Mouse (Mus musculus) thymus, adult 18-20 months (tissue): ENCODE data around the gene Lzts2.
"Not testable (repeated sequence)": the region's sequence is repeated elsewhere in the genome, so short reads cannot be mapped to it uniquely, and the experiment has no call there.

Experiments used
- DNase-seq, 2 experiments: peaks; one replicate each; pipeline ENCODE4 v3.0.0; 2022; ENCODE audit warnings: mixed read lengths in 2 of 2

The Lzts2 gene

GRCm38 (mm10) chr19:45026958-45027670, 12.9 kb downstream of the Lzts2 start:
- no peak for DNase-seq

DNA sequence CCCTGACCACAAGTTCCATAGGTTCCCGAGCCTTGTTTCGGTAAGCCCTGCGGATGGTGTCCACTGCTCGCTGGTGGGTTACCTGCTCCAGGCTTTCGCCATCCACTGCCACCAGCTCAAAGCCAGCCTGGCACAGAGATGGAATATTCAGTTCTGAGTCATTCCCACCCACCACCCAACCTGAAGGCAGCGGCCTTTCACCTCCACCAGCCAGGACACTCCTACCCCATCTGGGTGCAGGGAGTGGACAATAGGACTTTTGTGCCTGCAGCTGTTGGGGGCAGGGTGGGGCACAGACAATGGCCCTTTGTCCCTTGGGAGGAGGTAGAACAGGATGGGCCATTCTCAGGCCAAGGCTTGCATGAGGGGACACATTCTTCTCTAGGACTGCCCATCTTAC, 13.6 kb downstream of the Lzts2 start:
- DNase-seq, result no peak

GRCm38 (mm10) chr19:45028746-45029145, 14.5 kb downstream of the Lzts2 start:
- no peak for DNase-seq

DNA sequence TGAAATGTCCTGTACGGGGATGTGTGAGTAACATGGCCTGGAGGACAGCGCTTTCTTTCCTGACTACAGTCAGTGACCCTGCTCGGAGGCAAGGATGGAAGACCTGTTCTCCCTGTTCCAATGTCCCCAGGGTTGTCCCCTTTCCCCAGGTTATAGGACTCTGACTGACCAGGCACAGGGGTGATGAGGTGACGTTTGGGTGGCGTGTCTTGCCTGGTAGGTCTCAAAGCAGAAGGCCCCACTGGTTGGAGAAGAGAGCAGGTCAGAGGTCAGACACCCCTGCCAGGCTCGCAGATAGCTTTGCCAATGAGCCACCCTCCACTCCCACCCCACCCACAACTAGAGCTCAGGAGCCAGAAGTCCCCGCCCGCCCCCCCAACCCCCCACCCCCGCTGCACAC, 15.4 kb downstream of the Lzts2 start:
- DNase-seq, result no peak

DNA sequence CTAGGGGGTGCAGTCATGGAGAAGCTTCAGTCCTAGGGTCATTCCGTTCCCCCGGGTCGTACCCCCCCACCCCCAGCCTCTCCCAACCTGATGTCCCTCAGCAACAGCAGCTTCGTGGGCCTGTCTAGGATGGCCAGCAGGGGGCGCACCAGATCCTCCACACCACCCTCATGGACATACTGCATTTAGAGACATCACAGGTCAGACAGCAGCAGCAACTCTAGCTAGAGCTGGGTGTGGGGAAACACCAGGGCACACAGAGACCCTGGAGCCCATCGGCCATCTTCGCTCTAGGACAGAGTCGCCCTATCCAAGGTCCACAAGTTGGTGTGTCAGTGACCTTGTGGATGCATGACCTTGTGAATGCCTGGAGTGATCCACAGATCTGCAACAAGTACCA, 15.9 kb downstream of the Lzts2 start:
- no peak for DNase-seq

DNA sequence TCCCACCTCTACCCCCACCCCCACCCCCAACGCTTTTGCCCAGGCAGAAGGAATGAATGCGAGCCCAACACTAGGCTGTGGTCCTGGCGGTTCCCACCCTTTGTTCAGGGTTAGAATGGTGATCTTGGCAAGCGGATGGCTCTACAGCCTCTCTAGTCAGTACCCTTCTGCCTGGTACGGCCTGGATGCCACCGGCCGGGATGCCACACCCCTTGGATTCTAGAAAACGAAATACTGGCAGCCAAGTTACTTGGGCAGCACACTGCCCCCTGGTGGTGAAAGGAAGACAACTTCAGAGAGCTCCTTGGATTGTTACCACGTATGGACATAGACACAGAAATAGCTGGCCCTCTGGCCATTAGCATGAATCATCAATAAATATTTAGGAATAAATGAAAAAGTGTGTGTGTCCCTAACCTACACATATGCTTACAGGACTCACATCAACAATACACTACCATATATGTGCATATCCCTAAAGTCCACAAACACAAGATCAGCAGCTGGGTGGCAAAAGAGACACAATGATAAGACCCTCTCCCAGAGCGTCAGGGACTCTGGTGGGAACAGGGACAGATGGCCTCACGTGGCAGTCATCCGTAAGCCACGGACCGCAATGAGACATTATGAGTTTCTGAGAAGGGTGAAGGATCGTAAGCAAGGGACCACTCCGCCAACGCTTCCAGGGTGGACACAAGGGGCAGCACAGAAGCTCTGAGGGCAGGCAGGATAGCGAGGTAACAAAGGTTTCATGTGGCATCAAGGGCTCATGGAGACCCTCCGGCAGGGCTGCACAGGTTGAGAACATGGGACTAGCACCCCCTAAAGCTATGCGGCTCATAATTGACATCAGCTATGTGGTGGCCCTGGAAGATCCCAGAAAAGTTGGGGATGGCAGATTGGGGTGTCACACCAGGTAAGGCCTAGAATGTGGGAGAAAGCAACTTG, 16.8 kb downstream of the Lzts2 start:
- DNase-seq, result no peak

DNA sequence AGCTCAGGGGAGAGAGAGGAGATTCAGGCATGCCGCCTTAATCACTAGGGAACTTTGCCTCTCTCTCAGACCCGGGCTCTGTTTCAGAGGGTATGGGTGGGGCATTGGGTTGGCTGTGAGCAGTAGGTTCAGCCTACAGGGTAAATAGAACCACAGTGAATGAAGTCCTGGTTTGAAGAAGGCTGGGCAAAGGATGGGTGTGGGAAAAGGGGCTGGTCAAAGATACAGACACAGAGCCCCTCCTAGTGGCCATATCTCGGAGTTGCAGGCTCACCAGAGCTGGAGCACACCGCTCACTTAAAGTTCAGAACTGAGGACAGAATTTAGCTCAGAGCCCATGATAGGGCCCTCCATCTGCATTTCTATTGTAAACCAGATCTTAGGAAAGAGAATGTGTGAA, 17.6 kb downstream of the Lzts2 start:
- DNase-seq, result no peak

DNA sequence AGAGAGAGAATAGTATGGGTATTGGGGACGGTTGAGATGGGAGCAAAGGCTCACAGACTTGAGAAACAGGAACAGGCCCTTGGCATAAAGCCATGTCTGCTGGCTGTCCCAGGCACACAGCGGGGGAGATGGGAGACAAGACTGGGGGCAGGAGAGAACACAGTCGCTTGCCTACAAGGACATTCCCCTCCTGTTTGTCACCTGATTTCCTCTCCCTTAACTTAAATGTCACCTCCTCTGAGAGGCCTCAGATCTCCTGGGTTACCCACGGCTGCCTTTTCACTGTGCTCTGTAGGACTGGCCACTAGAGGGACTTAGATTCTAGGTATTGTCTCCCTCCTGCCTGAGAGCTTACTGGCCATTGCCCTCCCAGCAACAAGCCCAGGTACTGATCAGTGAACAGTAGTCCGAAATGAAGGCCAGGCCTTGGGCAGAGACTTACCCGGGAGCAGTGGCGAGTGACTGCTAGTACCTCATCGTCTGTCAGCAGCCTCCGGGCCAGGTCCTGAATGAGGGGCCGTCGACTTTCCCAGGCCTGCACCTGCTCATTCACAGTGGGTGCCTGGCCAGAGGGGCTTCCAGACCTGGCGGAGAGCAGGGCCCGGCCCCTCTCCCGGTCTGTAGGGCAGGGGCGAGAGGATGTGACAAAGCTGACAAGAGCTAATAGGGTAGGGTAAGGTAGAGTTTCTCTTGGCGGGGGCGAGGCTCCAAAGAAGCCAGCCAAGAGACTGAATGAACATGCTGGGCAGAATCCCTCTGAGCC, 18.5 kb downstream of the Lzts2 start:
- no peak for DNase-seq

DNA sequence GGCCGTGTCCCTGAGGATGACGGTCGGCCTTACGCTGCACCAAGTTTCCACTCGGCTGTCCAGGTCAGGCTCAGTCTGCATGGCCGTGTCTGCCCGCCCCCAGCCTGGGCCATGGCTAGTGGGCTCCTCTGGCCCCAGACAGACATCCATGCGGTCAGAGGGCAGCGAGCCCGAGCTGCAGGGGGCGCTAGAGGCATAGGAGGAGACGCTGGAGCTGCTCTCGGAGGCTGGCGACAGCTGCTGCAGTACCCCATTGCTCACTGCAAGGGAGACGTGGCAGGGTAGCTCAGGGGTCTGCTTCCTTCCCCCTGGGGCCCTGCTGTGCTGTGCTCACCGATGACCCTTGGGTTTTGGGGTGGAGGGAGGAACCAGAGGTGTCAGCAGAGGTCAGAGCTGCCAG, 22.7 kb downstream of the Lzts2 start:
- no peak for DNase-seq

- not testable (repeated sequence) for DNase-seq
These were observed 24.0 kb downstream of the Lzts2 start for GRCm38 (mm10) chr19:45038198-45038597.

DNA sequence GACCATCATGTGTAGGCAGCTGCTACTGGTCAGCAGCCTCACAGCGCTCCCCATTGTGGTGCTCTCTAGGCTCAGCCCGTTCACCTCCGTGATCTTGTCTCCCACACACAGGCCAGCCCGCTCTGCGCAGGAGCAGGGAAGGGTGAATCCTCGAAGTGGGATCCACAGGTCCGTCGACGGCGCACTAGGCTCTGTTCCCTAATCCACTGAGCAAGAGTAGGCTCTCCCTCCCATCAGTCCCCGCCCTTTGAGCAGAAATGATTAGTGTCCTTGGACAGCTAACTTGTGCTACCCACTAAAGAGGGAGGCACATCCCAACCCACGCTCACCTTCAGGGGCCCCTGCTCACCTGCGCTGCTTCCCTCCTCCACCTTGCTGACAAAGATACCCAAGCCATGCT, 26.0 kb downstream of the Lzts2 start:
- DNase-seq, result no peak

- no peak for DNase-seq
These were observed 30.2 kb downstream of the Lzts2 start for GRCm38 (mm10) chr19:45044389-45044927.

- no peak for DNase-seq
These were observed 31.0 kb downstream of the Lzts2 start for GRCm38 (mm10) chr19:45045236-45045635.

GRCm38 (mm10) chr19:45045651-45046050, 31.4 kb downstream of the Lzts2 start, which contains the start of gene Pdzd7:
Pdzd7 (minus strand) TSS chr19:45045717.
- no peak for DNase-seq

DNA sequence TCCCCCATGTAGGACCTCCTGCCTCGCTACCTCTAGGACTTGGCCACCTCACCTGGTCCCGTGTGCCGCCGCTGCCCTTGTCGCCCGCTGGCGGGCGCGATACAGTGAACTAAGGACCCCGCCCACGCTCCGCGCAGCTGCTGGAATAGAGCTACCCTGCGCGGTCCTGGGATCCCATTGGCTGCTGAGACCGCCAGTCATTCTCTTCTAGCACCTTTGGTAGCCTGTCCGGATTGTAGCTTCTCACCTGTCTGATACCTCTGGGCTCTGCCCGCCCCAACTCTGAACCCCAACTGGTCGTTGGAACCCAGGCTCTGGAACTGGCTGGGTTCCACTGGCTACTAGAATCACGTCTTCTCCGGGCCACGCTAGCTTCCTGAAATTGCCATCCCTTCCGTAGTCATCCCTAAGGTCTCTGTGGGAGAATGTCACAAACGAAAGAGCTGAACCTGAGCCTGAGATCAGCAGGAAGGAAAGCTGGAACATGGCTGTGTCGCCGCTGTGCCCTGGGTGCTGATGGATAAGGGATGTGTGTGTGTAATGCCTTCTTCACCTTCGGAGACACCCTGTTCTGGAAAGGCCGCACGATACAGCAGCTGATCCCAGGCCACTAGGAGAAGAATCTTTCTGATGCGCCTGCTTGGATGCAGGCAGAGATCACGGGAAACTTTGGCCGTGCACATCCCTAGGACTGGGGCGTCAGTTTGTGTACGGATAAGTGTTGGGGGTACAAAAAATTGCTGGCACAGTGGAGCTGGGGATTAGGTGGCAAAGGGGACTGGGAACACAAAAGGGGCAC, 32.5 kb downstream of the Lzts2 start:
- peak; percentile 69 to 76 for DNase-seq

- peak; percentile 75 to 80 for DNase-seq
These were observed 33.3 kb downstream of the Lzts2 start, which contains the start of gene Sfxn3 for GRCm38 (mm10) chr19:45047417-45047934. Sfxn3 (plus strand) TSS chr19:45047503.

DNA sequence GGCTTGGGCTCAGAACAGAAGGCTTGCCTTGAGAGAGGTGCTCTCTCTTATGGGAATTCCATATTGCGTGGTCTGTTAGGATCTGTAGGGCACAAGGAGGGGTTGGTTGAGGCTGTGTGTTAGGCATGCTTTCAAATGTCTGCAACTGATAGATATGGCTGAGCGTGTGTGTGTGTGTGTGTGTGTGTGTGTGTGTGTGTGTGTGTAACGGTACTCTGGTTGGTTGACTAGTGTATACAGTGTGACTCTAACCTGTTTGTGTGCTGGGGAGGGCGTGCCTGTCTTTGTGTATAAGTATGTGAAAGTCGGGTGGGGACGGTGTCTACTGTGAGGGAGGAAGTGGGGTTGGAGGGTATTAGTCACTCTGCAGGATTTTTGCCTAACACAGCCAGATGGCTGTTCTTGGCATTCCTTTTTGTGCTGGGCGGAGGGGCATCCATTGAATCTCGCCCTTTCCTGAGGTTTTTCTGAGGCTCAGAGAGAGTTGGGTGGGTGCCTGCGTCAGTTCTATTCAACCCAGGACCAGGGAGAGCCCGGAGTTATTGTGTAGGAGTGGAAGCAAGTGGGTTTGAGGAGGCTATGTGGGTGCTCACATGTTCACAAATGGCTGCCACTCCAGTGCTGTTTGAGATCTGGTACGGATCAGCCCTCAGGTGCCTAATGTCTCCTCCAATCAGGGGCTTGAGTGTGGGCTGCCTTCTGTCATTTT, 33.9 kb downstream of the Lzts2 start:
- peak; percentile 29 to 61 for DNase-seq

DNA sequence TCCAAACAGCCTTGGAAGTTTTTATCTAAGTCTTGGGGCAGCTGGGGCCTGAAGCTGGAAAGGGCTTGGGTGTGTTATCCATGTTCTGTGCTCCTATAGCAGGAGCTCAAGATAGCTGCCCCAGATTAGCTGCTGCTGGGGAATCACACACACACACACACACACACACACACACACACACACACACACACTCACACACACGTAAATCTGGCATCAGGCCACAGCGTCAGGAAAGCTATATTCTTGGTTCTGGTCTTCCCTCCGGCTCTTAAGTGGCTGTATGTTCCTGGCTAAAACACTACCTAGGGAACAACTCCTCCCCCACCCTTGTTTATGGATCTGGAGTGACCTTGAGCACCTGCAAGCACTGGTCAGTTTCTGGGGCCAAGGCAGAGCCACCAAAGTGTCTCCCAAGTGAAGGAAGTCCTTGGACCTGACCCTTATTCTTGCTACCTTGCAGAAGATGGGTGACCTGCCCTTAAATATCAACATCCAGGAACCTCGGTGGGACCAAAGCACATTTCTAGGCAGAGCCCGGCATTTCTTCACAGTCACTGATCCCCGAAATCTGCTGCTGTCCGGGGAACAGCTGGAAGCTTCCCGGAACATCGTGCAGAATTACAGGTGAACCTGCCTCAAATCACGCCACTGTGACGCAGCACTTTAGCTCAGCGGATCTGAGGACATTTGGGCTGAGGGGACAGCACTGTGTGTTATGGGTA, 34.6 kb downstream of the Lzts2 start:
- no peak for DNase-seq

- no peak for DNase-seq
These were observed 35.3 kb downstream of the Lzts2 start for GRCm38 (mm10) chr19:45049523-45049922.

DNA sequence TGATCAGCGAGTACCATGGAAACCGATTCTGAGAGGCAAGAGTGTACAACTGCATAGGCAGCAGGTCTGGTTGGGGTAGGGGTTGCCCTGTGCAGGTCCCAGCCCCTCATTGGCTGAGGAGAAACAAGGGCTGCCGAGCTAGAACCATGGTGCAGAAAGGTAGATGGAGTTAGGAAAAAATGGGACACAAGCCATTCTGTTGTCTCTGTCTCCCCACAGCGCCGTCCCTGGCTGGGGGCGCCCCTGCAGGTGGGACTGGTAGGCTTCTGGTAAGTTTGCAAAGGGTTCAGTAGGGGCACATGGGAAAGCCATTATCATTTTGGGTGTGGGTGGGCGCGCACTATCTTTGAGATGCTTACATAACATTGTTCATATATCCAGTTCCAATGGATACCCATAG, 39.2 kb downstream of the Lzts2 start:
- DNase-seq, result no peak
